Comparison of ENCODE assay signal across 26 mouse cellular contexts in the genomic region with DNA sequence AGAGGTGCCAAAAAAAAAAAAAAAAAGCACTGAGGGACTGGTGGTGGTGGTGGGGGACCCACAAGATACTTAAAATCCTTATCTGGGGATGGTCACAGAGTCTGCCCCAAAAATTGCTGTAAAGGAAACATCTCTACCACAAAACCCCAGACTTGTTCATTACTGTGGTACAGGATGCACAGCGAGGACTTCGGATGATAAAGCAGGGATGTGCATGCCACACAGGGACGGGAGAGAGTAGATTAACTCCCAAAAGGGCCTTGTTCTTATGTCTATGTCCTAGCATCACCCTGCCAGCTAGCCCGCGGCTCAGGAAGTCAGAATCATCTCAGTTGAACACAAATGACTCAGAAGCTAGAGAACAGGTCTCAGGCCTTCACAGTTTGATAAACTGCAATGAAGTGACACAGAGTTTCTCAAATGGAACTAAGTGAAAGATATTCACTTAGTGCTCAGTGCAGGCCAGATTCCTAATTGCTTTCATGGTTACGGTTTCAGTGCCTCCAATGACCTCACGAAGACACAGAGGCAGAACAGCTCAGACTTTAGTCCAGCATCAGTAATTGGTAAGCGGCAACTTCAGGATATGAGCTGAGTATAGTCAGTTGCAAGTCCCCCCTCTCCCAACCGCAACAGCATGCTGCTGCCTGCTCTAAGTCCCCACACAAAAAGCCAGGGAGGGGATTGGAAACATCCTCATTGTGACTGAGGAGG. TPM values are rescaled to one million over a fixed set of nuclear protein-coding genes. Genes with fewer than 3 reads are reported as not detected.
DNase-seq lines count a peak whose midpoint lies in the region; ATAC-seq and TF ChIP-seq lines count a peak whose summit lies in the region.
"Had no signal": no experiment of that assay in that cellular context is flagged by ENCODE, and none has a peak within 500 bp of the region (broad histone marks: within the 10 kb centered on the region; RNA-seq: fewer than 3 reads in every experiment).

No protein-coding gene starts in this region.

- no peak overlapping the region for H3K4me2 ChIP-seq in heart, embryonic 11.5 days
- H3K4me2 ChIP-seq in heart, embryonic 15.5 days, result no peak overlapping the region
- no peak overlapping the region for H3K4me2 ChIP-seq in forebrain, embryonic 13.5 days
- H3K4me2 ChIP-seq: forebrain, embryonic 15.5 days; hindbrain, embryonic 15.5 days; kidney, embryonic 15.5 days; limb, embryonic 12.5 days; liver, embryonic 15.5 days; lung, embryonic 14.5 days; neural tube, embryonic 15.5 days had no signal

- no peak overlapping the region; the same call in 1 of the 2 replicates for H3K27ac ChIP-seq in heart, embryonic 11.5 days (ENCODE audit: low read depth, low read length)
- H3K27ac ChIP-seq in heart, embryonic 15.5 days, result peak overlapping the region; percentile 69
- H3K27ac ChIP-seq in ES-E14 (ENCODE audit: insufficient read depth, low read depth, low read length, poor library complexity, severe bottlenecking), result no peak overlapping the region
- no peak overlapping the region for H3K27ac ChIP-seq in forebrain, embryonic 13.5 days
- H3K27ac ChIP-seq: forebrain, embryonic 15.5 days; hindbrain, embryonic 10.5 days; hindbrain, embryonic 15.5 days; kidney, embryonic 15.5 days; limb, embryonic 12.5 days; liver, embryonic 15.5 days; neural tube, embryonic 15.5 days had no signal

- no peaks in the 10 kb centered on the region for H3K27me3 ChIP-seq in heart, embryonic 11.5 days (ENCODE audit: control insufficient read depth, insufficient read depth, low read length)
- no peaks in the 10 kb centered on the region for H3K27me3 ChIP-seq in heart, embryonic 15.5 days
- H3K27me3 ChIP-seq in forebrain, embryonic 13.5 days, result no peaks in the 10 kb centered on the region
- H3K27me3 ChIP-seq: forebrain, embryonic 15.5 days; hindbrain, embryonic 15.5 days; kidney, embryonic 15.5 days; limb, embryonic 12.5 days; liver, embryonic 15.5 days; neural tube, embryonic 15.5 days had no signal

- peak; percentile 75 for DNase-seq in heart, adult 11 months
- DNase-seq in heart, postnatal 4 days, result no peak
- DNase-seq in ES-E14 (ENCODE audit: low read depth, low spot score), result no peak
- peak; percentile 9 for DNase-seq in induced T-regulatory cell, adult 2 months (ENCODE audit: low read depth)
- DNase-seq in lung, postnatal 10 days, result no peak
- DNase-seq: adrenal gland, adult 2 months; adrenal gland, postnatal 36 days; cerebellum, adult 2 months; cerebellum, postnatal 14 days; kidney, adult 18-20 months; kidney, postnatal 25 days; lung, embryonic 14.5 days; midbrain, embryonic 14.5 days; spleen, adult 18-20 months; thymus, postnatal 14 days had no signal

- H3K9ac ChIP-seq in heart, embryonic 11.5 days (ENCODE audit: low read depth, low read length), result no peak overlapping the region
- no peak overlapping the region for H3K9ac ChIP-seq in heart, embryonic 15.5 days
- no peak overlapping the region for H3K9ac ChIP-seq in ES-E14 (ENCODE audit: insufficient read depth, low read depth, low read length, poor library complexity, severe bottlenecking)
- no peak overlapping the region for H3K9ac ChIP-seq in forebrain, embryonic 13.5 days
- H3K9ac ChIP-seq: forebrain, embryonic 15.5 days; hindbrain, embryonic 15.5 days; kidney, embryonic 15.5 days; limb, embryonic 12.5 days; liver, embryonic 15.5 days; lung, embryonic 14.5 days; neural tube, embryonic 15.5 days had no signal

- H3K36me3 ChIP-seq in heart, embryonic 11.5 days (ENCODE audit: control insufficient read depth, insufficient read depth, low read length), result peaks cover 28% of the 10 kb centered on the region
- peaks cover 40% of the 10 kb centered on the region for H3K36me3 ChIP-seq in heart, embryonic 15.5 days
- no peaks in the 10 kb centered on the region for H3K36me3 ChIP-seq in ES-E14 (ENCODE audit: control insufficient read depth, insufficient read depth, low read length, poor library complexity, severe bottlenecking)
- H3K36me3 ChIP-seq in forebrain, embryonic 13.5 days (ENCODE audit: poor library complexity, severe bottlenecking), result no peaks in the 10 kb centered on the region
- H3K36me3 ChIP-seq: forebrain, embryonic 15.5 days; hindbrain, embryonic 15.5 days had no signal

- WGBS in heart, embryonic 11.5 days (ENCODE audit: insufficient replicate concordance), result 80% methylated on average over 9 of the region's 9 CpGs
- 64% methylated on average over 9 of the region's 9 CpGs for WGBS in heart, embryonic 15.5 days
- 91% methylated on average over 9 of the region's 9 CpGs for WGBS in forebrain, embryonic 13.5 days

- H3K4me1 ChIP-seq in heart, embryonic 11.5 days (ENCODE audit: control insufficient read depth, insufficient read depth, low read length), result peaks cover 40% of the 10 kb centered on the region
- H3K4me1 ChIP-seq in heart, embryonic 15.5 days (replicated peaks), result peaks cover 60% of the 10 kb centered on the region
- 0 out of 4 replicates have a peak, but pooled peaks cover 0 to 2% of the 10 kb centered on the region in 2 experiments for H3K4me1 ChIP-seq in ES-E14 (ENCODE audit: control insufficient read depth in 2 of 2, insufficient read depth in 2 of 2, low read length in 2 of 2, poor library complexity in 1 of 2)
- no peaks in the 10 kb centered on the region for H3K4me1 ChIP-seq in forebrain, embryonic 13.5 days
- H3K4me1 ChIP-seq: forebrain, embryonic 15.5 days; hindbrain, embryonic 15.5 days; kidney, embryonic 15.5 days; liver, embryonic 15.5 days; neural tube, embryonic 15.5 days had no signal

- ATAC-seq in heart, embryonic 11.5 days (replicated peaks; ENCODE audit: insufficient number of reproducible peaks, low FRiP score, low TSS enrichment), result no peak
- ATAC-seq in heart, embryonic 15.5 days (replicated peaks; ENCODE audit: insufficient number of reproducible peaks, insufficient read depth, low FRiP score, low read depth), result no peak
- ATAC-seq in forebrain, embryonic 13.5 days, result no peak
- ATAC-seq: activated CD4-positive, CD25-positive, alpha-beta regulatory T cell, adult 4 months; forebrain, embryonic 15.5 days had no signal

- H3K9me3 ChIP-seq in heart, embryonic 11.5 days (replicated peaks; ENCODE audit: control insufficient read depth, low read length), result no peaks in the 10 kb centered on the region
- H3K9me3 ChIP-seq in heart, embryonic 15.5 days (replicated peaks), result no peaks in the 10 kb centered on the region
- no peaks in the 10 kb centered on the region for H3K9me3 ChIP-seq in ES-E14 (ENCODE audit: control insufficient read depth, insufficient read depth, low read depth, low read length)
- H3K9me3 ChIP-seq in forebrain, embryonic 13.5 days (replicated peaks), result no peaks in the 10 kb centered on the region
- H3K9me3 ChIP-seq: forebrain, embryonic 15.5 days; hindbrain, embryonic 10.5 days; hindbrain, embryonic 15.5 days; kidney, embryonic 15.5 days; limb, embryonic 12.5 days; liver, embryonic 15.5 days; neural tube, embryonic 15.5 days had no signal

- in situ Hi-C loops in ES-E14 (cut with MboI; ENCODE audit: low sequenced_read_pairs in 2 of 2, unreplicated experiment in 2 of 2), result no loop called here

- H3K4me3 ChIP-seq in heart, embryonic 11.5 days (ENCODE audit: low read depth, low read length), result no peak overlapping the region
- no peak overlapping the region for H3K4me3 ChIP-seq in heart, embryonic 15.5 days
- H3K4me3 ChIP-seq in ES-E14 (ENCODE audit: insufficient read depth in 1 of 2, low read depth in 1 of 2, low read length in 2 of 2, poor library complexity in 1 of 2, severe bottlenecking in 1 of 2), result no peak overlapping the region
- no peak overlapping the region for H3K4me3 ChIP-seq in forebrain, embryonic 13.5 days
- H3K4me3 ChIP-seq: forebrain, embryonic 15.5 days; hindbrain, embryonic 10.5 days; hindbrain, embryonic 15.5 days; kidney, embryonic 15.5 days; limb, embryonic 12.5 days; liver, embryonic 15.5 days; neural tube, embryonic 15.5 days had no signal

TF ChIP-seq in ES-E14, 5 proteins besides CTCF, POLR2A, EP300 and RAD21:
- TF ChIP-seq ZNF384 (IDR thresholded peaks at IDR 0.05; ENCODE audit: low read depth, low read length) (0 out of 2 replicates have a peak, but pooled peaks have one; percentile 31), MAFK (IDR thresholded peaks at IDR 0.05; ENCODE audit: insufficient read depth, low read depth, low read length) (no peak), HCFC1 (IDR thresholded peaks at IDR 0.05; ENCODE audit: borderline replicate concordance, insufficient read depth, low read length) (no peak)
TF ChIP-seq in ES-E14: peak in this region for 1.

RNA-seq across cellular contexts. Expression of a gene that starts 18.1 kb away (rescaled TPM):
- 797 and 836 TPM in 2 replicates for polyA plus RNA-seq in heart, embryonic 11.5 days (2014; fragmentation: Nextera tagmentation; extraction: Ambion mirVana)
- 463 and 501 TPM in 2 replicates for polyA plus RNA-seq in heart, embryonic 15.5 days (2015; fragmentation: Nextera tagmentation; extraction: Ambion mirVana)
- 100 to 1,000 TPM; 226 to 231 TPM for total RNA-seq in heart, postnatal 4 days (2021)
- total RNA-seq in ES-E14 (2012; rRNA removed), result 3.6 and 8.2 TPM in 2 replicates
- 22.6 and 26.7 TPM in 2 replicates for polyA plus RNA-seq in forebrain, embryonic 13.5 days (2015; fragmentation: Nextera tagmentation; extraction: Ambion mirVana)

Comparison
In these comparisons a context has a peak if more than half of its experiments do, and no peak if none do; other contexts are left out.
1. DNase-seq: peak in heart, adult 11 months (single experiment) and induced T-regulatory cell, adult 2 months (single experiment); none in heart, postnatal 4 days (single experiment), ES-E14 (single experiment) and lung, postnatal 10 days (single experiment).
2. RNA of a gene that starts 18.1 kb away (polyA plus RNA-seq): 797 to 836 TPM in heart, embryonic 11.5 days and 463 to 501 TPM in heart, embryonic 15.5 days; 22.6 to 26.7 TPM in forebrain, embryonic 13.5 days; every median in the first group is over 10 times any median in the second.